ENCODE assay signal across 13 mouse cellular contexts in the genomic region with DNA sequence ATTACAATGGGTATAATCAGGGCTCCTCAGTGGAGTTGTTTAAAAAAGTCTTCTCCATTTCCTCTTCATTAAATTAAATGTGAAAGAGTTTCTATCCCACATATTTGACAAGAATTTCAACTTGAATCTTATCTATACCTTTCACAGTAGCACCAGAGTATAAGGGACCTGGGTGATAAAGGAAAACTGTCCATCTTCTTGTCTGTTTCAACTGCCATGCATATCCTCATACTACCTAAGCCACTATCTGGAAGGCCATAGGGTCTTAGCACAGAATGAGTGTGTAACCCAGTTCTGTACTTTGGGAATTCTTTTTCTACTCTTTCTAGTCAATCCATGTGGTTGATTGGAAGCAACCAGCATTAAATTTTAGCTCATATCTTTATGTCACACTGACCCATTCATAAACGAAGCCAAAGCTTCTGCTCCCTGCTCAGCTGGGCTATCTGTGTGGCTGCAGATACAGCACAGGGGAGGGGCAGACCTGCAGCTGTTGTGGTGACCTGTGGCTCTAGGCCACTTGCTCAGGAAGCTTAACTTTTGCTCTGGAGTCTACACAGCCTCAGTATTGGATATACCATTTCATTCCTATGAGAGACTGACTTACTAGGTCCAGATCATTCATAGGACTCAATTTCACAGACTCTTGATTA.
"Had no signal": no experiment of that assay in that cellular context is flagged by ENCODE, and none has a peak within 500 bp of the region (broad histone marks: within the 10 kb centered on the region; RNA-seq: fewer than 3 reads in every experiment).

No protein-coding gene starts in this region.

- H3K4me2 ChIP-seq: limb, embryonic 15.5 days; midbrain, embryonic 12.5 days had no signal

- H3K9ac ChIP-seq: limb, embryonic 15.5 days; midbrain, embryonic 12.5 days had no signal

- H3K27me3 ChIP-seq: limb, embryonic 15.5 days; megakaryocyte, embryonic 14.5 days; midbrain, embryonic 12.5 days had no signal

- DNase-seq: kidney, adult 2 months; kidney, postnatal 25 days; lung, adult 2 months; lung, postnatal 36 days; right cerebral cortex, postnatal 14 days; thymus, adult 18-20 months; thymus, postnatal 14 days had no signal

- H3K4me3 ChIP-seq: limb, embryonic 15.5 days; megakaryocyte, embryonic 14.5 days; midbrain, embryonic 12.5 days had no signal

- H3K27ac ChIP-seq: limb, embryonic 15.5 days; midbrain, embryonic 12.5 days had no signal

- H3K36me3 ChIP-seq: limb, embryonic 15.5 days; midbrain, embryonic 12.5 days had no signal

- H3K4me1 ChIP-seq: limb, embryonic 15.5 days; megakaryocyte, embryonic 14.5 days; midbrain, embryonic 12.5 days had no signal

- ATAC-seq: intestine, embryonic 16.5 days; lung, postnatal 0 days; midbrain, embryonic 16.5 days had no signal

- H3K9me3 ChIP-seq: limb, embryonic 15.5 days; megakaryocyte, embryonic 14.5 days; midbrain, embryonic 12.5 days had no signal
